Mouse (Mus musculus): Measurements from ENCODE around the gene Rgl2.

DNA sequence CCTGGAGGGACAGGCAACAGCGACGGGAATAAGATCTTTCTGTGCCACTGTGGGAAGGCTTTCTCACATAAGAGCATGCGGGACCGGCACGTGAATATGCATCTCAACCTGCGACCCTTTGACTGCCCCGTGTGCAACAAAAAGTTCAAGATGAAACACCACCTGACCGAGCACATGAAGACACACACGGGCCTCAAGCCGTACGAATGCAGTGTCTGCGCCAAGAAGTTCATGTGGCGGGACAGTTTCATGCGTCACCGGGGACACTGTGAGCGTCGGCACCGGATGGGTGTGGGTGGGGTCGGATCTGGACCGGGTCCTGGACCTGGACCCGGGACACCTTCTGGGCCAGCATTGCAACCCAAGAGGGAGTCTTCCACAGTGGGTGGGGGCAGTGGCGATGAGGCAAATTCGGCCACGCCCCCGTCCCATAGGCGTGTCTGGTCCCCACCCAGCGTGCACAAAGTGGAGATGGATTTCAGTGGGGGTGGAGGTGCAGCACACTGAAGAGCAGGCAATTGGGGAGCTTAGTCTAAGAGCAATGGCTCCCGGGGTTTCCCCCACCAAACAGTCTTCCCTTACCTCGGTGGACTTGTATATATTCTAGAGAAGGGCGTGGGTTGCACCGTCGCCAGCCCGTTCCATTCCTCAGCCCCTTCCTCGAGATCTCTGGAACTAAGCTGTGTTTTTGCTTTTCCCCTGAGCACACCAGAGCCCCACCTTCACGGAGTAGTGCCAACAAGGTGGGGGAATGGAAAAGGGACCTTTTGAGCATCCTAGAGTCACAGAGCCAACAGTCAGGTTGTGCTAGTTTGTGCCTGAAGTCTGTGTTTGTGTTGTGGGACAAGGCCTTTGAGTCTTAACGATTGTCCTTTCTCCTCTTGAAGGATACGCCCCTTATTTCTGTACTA is 10.8 kb upstream of the Rgl2 start:
- TF ChIP-seq POLR2A (IDR thresholded peaks at IDR 0.05; ENCODE audit: extremely low read depth, insufficient read depth, low read length) (no peak), CTCF (IDR thresholded peaks at IDR 0.05; ENCODE audit: low read depth, low read length) (no peak)
